Mouse (Mus musculus) E14TG2a.4 (cell line): Measurements from ENCODE around the gene Pdxp.

Source experiments
- H3K27me3 ChIP-seq: 2 replicates; pipeline ENCODE4 v1.6.1; 2014; ENCODE audit warnings: low read length, control low read depth; ENCODE audit not compliant: insufficient read depth
- H3K36me3 ChIP-seq: 2 replicates; pipeline ENCODE4 v1.6.1; 2014; ENCODE audit warnings: low read length, control low read depth; ENCODE audit not compliant: insufficient read depth
- H3K4me1 ChIP-seq: replicated peaks from 2 replicates; pipeline ENCODE4 v1.6.1; 2014; ENCODE audit warnings: low read depth, low read length, control low read depth
- H3K4me3 ChIP-seq: replicated peaks from 2 replicates; pipeline ENCODE4 v1.5.1; 2014; ENCODE audit warnings: mild to moderate bottlenecking, low read length
- H3K9me3 ChIP-seq: 2 replicates; pipeline ENCODE4 v1.6.1; 2014; ENCODE audit warnings: low read length, control low read depth
- CTCF ChIP-seq: conservative IDR thresholded peaks from 2 replicates; pipeline ENCODE4 v1.5.1; 2014; ENCODE audit warnings: low read length
- NANOG ChIP-seq: IDR thresholded peaks from 2 replicates; pipeline ENCODE4 v1.6.1; 2014; ENCODE audit warnings: borderline replicate concordance, low read length, mixed read lengths
- POU5F1 ChIP-seq: IDR thresholded peaks from 2 replicates; pipeline ENCODE4 v1.6.1; 2014; ENCODE audit warnings: low read length, borderline replicate concordance

Gene Pdxp

GRCm38 (mm10) chr15:78927021-78927787 lies 13.5 kb downstream of the Pdxp start:
- Histone ChIP-seq H3K36me3 (peaks cover 10% of the 10 kb centered on the region), H3K27me3 (peaks cover 28% of the 10 kb centered on the region), H3K9me3 (no peaks in the 10 kb centered on the region), H3K4me3 (peak overlapping the region; percentile 60), H3K4me1 (peaks cover 73% of the 10 kb centered on the region)
- TF ChIP-seq CTCF: no peak
- TF ChIP-seq POU5F1: no peak
- TF ChIP-seq NANOG: no peak

DNA sequence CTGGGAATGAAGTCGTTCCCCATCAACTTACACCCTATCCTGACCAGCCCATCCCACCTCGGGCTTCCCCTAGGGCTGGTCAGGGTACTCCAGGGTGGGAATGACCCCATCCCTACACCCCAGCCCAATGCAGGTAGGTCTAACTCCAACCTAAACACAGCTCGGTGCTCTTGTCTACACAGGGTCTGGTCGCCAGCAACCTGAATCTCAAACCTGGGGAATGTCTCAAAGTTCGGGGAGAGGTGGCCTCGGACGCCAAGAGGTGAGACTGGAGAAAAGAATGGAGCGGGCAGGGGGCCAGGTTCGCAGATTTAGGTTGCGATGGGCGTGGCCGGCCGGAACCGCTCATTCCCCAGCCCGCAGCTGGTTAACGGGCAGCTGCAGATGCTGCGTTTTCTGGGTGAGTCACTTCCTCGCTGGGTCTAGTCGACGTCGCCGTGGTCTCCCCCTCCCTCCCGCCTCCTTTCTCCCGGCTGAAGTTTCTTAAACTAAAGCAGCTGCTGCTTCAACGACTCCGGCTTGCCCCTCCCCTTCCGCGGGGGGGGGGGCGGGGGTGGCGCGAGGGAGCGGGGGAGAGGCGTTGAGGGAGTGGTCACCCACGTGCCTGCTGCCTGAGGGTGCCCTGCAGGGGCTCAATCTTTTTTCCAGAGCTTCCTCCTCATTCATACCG lies 14.2 kb downstream of the Pdxp start:
- Histone ChIP-seq H3K36me3 (peaks cover 10% of the 10 kb centered on the region), H3K9me3 (no peaks in the 10 kb centered on the region), H3K27me3 (peaks cover 21% of the 10 kb centered on the region), H3K4me1 (peaks cover 70% of the 10 kb centered on the region), H3K4me3 (peak overlapping the region; percentile 60)
- TF ChIP-seq CTCF (no peak), NANOG (no peak), POU5F1 (no peak)

GRCm38 (mm10) chr15:78928539-78928938 lies 14.8 kb downstream of the Pdxp start:
- Histone ChIP-seq H3K4me3 (0 out of 2 replicates have a peak overlapping the region, but pooled peaks have one; percentile 17), H3K27me3 (peaks cover 19% of the 10 kb centered on the region), H3K36me3 (peaks cover 10% of the 10 kb centered on the region), H3K9me3 (no peaks in the 10 kb centered on the region), H3K4me1 (peaks cover 64% of the 10 kb centered on the region)
- no peak for TF ChIP-seq NANOG
- TF ChIP-seq POU5F1: no peak
- TF ChIP-seq CTCF: no peak

DNA sequence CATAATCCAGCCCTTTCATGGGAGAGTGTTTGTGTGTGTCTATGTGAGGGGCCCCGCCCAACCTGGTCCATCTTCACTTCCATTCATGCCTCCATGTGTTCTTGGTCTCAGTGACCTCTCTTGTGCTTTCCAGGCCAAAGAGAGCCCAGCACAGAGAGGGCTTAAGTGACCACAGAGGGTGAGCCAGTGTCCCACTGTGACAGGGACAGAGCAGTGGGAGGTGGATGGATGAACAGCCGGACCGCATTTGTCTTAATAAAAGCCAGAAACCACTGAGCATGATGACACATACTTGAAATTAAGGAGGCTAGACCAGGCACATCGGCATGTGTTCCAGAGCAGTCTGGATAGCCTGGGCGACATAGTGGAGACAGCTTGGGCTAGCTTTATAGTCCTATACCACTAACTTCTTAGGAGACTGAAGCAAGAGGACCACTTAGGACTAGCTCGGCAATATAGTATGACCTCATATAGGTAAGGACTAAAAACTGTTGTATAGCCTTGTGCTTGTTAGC lies 16.5 kb downstream of the Pdxp start:
- no peaks in the 10 kb centered on the region for H3K9me3 ChIP-seq
- no peak for TF ChIP-seq NANOG
- no peak for TF ChIP-seq CTCF
- TF ChIP-seq POU5F1: no peak
- H3K4me1 ChIP-seq: peaks cover 54% of the 10 kb centered on the region
- peaks cover 19% of the 10 kb centered on the region for H3K27me3 ChIP-seq
- H3K36me3 ChIP-seq: peaks cover 10% of the 10 kb centered on the region
- no peak overlapping the region for H3K4me3 ChIP-seq

DNA sequence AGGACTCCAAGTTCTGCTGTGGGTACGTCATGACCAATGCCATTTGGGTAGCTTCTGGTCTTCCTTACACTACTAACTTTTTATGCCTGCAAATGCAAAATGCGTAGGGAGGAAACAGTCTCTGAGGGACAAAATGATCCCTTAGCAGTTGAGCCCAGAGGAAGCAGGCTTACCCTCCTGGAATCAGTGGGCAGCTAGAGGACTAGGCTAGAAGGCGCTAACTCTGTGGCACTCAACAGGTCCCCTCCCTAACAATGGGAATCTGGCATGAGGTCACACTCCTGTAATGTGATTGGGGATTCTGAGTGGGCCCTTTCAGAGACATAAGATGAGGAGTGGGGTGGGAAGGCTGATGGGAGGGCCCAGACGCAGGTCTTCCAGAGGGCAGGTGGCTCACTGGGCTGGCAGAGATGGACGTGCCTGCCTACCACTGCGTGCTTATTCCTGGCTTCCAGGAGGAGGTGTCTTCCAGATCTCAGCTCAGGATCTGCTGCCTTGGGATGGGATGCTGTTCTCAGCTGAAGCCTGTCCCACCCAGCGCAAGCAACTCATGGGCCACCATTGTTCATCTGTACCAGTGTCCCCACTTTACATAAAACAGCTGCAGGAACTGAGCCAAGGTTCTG lies 17.2 kb downstream of the Pdxp start:
- no peak for TF ChIP-seq POU5F1
- Histone ChIP-seq H3K27me3 (peaks cover 19% of the 10 kb centered on the region), H3K9me3 (no peaks in the 10 kb centered on the region), H3K36me3 (peaks cover 10% of the 10 kb centered on the region), H3K4me1 (peaks cover 53% of the 10 kb centered on the region), H3K4me3 (no peak overlapping the region)

DNA sequence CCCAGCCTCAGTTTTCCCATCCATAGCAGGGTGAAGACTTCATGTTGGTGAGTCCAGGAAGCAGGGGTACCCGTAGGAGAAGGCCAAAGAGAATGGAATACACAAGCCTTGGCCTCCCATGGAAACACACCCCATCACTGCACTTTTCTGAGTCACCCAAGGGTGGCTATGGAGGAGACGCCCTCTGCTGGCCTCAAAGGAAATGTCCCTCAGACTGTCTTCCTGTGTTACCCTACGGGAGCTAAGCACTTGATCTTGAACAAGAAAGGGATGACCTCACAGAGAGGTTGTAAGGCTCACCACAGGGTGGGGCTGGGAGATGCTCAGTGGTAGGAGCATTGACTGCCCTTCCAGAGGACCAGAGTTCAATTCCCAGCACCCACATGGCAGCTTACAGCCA lies 17.9 kb downstream of the Pdxp start:
- Histone ChIP-seq H3K27me3 (peaks cover 19% of the 10 kb centered on the region), H3K4me3 (no peak overlapping the region), H3K9me3 (no peaks in the 10 kb centered on the region), H3K36me3 (peaks cover 15% of the 10 kb centered on the region), H3K4me1 (peaks cover 53% of the 10 kb centered on the region)
- no peak for TF ChIP-seq NANOG
- no peak for TF ChIP-seq POU5F1
- TF ChIP-seq CTCF: peak; percentile 58

- peak within 1 kb of the TSS; percentile 91 for H3K4me3 ChIP-seq
- peaks cover 43% of the 10 kb centered on the region for H3K36me3 ChIP-seq
- no peaks in the 10 kb centered on the region for H3K9me3 ChIP-seq
- no peak for TF ChIP-seq POU5F1
- TF ChIP-seq NANOG: no peak
- TF ChIP-seq CTCF: no peak
- no peaks in the 10 kb centered on the region; the same call in 1 of the 2 replicates for H3K27me3 ChIP-seq
- H3K4me1 ChIP-seq: peaks cover 45% of the 10 kb centered on the region
Measured at GRCm38 (mm10) chr15:78934784-78935320, 21.1 kb downstream of the Pdxp start, which contains the start of gene Nol12. Gene Nol12 (plus strand): TSS chr15:78934933.

DNA sequence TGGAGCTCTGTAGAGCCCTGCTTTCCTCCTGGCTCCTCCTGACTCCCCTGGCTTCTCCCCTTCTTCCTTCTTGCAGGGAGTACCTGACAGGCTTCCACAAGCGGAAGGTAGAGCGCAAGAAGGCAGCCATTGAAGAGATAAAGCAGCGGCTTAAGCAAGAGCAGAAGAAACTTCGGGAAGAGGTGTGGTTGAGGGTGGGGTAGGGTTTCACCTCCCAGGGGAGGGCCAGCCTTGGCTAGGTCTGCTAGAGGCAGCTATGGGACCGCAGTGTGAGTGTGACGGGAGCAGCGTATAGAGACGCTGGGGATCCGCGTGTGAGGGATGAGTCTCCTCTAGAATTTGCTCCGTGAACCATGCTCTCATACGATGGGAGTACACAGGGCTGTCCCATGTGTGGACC lies 22.7 kb downstream of the Pdxp start:
- Histone ChIP-seq H3K4me1 (peaks cover 43% of the 10 kb centered on the region), H3K4me3 (peak overlapping the region; percentile 91), H3K9me3 (no peaks in the 10 kb centered on the region), H3K27me3 (no peaks in the 10 kb centered on the region), H3K36me3 (peaks cover 54% of the 10 kb centered on the region)
- TF ChIP-seq CTCF: no peak
- no peak for TF ChIP-seq POU5F1
- no peak for TF ChIP-seq NANOG
